Mouse (Mus musculus) adrenal gland, postnatal 14 days (tissue): ENCODE results near the gene Slc41a3. TPM values are rescaled to one million over a fixed set of nuclear protein-coding genes. Genes with fewer than 3 reads are reported as not detected.
A peak's percentile ranks its signal among the peaks of the same experiment; 100 is the strongest.

ENCODE experiments used
- DNase-seq: peaks from one replicate; pipeline ENCODE4 v3.0.0; 2021; ENCODE audit warnings: mixed read lengths
- total RNA-seq: library from RNA; stranded (reverse); gene quantifications from 2 replicates; pipeline ENCODE4 v1.2.3, GENCODE M21; 2021

Slc41a3 gene
- total RNA-seq, 1 experiment from 2014 or later = 25.2 TPM

GRCm38 (mm10) chr6:90597592-90597991 lies 6.9 kb upstream of the Slc41a3 start:
- DNase-seq = peak; percentile 58

- no peak for DNase-seq
Measured at GRCm38 (mm10) chr6:90598197-90598596, 6.3 kb upstream of the Slc41a3 start.

- peak; percentile 49 for DNase-seq
Measured at GRCm38 (mm10) chr6:90600351-90600750, 4.2 kb upstream of the Slc41a3 start.

GRCm38 (mm10) chr6:90601736-90602135 lies 2.8 kb upstream of the Slc41a3 start:
- DNase-seq = no peak

GRCm38 (mm10) chr6:90602304-90602703 lies 2.2 kb upstream of the Slc41a3 start:
- DNase-seq = no peak

- DNase-seq = no peak
Measured at GRCm38 (mm10) chr6:90603126-90603525, 1.4 kb upstream of the Slc41a3 start.

GRCm38 (mm10) chr6:90604130-90604529 lies 395 bp upstream of the Slc41a3 start:
- no peak for DNase-seq

GRCm38 (mm10) chr6:90605298-90605665 lies 757 bp downstream of the Slc41a3 start:
- no peak for DNase-seq

- DNase-seq = peak; percentile 73
Measured at GRCm38 (mm10) chr6:90606538-90606937, 2.0 kb downstream of the Slc41a3 start.

GRCm38 (mm10) chr6:90607196-90607595 lies 2.7 kb downstream of the Slc41a3 start:
- DNase-seq = peak; percentile 80

- peak; percentile 72 for DNase-seq
Measured at GRCm38 (mm10) chr6:90608186-90608585, 3.7 kb downstream of the Slc41a3 start.

GRCm38 (mm10) chr6:90610248-90610647 lies 5.7 kb downstream of the Slc41a3 start:
- peak; percentile 51 for DNase-seq

- DNase-seq = no peak
Measured at GRCm38 (mm10) chr6:90613277-90613676, 8.8 kb downstream of the Slc41a3 start.

GRCm38 (mm10) chr6:90615362-90615761 lies 10.8 kb downstream of the Slc41a3 start:
- DNase-seq = peak; percentile 76

GRCm38 (mm10) chr6:90615991-90616390 lies 11.5 kb downstream of the Slc41a3 start:
- no peak for DNase-seq

GRCm38 (mm10) chr6:90616481-90616880 lies 12.0 kb downstream of the Slc41a3 start:
- DNase-seq = peak; percentile 43

- DNase-seq = no peak
Measured at GRCm38 (mm10) chr6:90618274-90618673, 13.7 kb downstream of the Slc41a3 start.

- DNase-seq = peak; percentile 77
Measured at GRCm38 (mm10) chr6:90618821-90619636, 14.5 kb downstream of the Slc41a3 start.

GRCm38 (mm10) chr6:90619936-90620335 lies 15.4 kb downstream of the Slc41a3 start:
- DNase-seq = no peak

GRCm38 (mm10) chr6:90620791-90621583 lies 16.5 kb downstream of the Slc41a3 start:
- no peak for DNase-seq

GRCm38 (mm10) chr6:90621584-90621890 lies 17.0 kb downstream of the Slc41a3 start:
- DNase-seq = no peak

- peak; percentile 42 for DNase-seq
Measured at GRCm38 (mm10) chr6:90622758-90623455, 18.4 kb downstream of the Slc41a3 start.

GRCm38 (mm10) chr6:90623456-90623836 lies 18.9 kb downstream of the Slc41a3 start:
- DNase-seq = no peak
